Mouse (Mus musculus): ENCODE measurements around the gene Galns.
A peak's percentile ranks its signal among the peaks of the same experiment; 100 is the strongest.

Galns gene

DNA sequence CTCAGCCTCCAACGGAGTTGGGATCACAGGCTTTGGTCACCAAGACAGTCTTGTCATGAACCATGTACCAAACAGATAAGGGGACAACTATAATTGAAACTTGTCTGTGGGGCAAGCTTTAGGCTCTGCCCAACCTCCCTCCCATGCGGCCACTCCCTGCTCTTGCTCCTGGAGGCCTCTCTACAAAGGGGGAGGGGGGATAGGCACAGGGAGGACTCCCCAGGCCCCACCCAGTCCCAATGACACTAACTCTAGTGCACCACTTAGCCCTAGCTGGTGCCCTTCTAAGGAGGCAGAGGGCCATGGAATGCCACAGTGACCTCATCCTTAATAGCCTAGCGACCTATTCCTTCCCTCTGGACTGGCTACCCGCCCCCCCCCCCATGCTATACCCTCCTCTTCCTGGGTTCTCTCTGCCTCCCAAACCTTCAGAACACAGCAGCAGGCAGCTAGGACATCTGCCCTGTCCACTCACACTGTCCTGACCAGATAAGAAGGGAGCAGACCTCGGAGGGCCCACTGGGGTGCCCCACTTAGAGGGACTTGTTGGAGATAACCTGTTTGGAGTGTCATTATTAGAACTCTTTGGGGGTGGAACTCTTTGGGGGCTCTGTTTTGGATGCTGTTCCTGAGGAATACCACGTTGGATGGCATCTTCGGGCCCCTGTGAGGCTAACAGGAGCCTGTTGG, 65.1 kb downstream of the Galns start:
- DNase-seq (ENCODE audit: low read depth, low spot score), result no peak

DNA sequence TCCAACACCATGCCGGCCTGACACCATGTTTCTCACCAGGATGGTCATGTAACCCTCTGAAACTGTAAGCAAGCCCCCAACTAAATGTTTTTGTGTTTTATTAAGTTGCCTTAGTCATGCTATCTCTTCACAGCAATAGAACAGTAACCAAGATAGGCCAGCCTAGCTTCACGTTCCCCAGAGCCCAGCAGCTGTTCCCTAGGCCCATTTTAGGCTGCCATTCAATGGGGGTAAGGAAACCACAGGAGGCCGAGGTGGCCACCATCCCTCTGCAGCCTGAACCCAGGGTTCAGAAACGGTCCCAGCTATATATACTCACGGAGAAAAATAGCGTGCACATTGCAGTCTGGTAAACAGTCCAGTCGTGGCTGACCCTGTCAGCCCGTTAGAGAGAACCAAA, 67.1 kb downstream of the Galns start:
- no peak for DNase-seq (ENCODE audit: low read depth, low spot score)

DNA sequence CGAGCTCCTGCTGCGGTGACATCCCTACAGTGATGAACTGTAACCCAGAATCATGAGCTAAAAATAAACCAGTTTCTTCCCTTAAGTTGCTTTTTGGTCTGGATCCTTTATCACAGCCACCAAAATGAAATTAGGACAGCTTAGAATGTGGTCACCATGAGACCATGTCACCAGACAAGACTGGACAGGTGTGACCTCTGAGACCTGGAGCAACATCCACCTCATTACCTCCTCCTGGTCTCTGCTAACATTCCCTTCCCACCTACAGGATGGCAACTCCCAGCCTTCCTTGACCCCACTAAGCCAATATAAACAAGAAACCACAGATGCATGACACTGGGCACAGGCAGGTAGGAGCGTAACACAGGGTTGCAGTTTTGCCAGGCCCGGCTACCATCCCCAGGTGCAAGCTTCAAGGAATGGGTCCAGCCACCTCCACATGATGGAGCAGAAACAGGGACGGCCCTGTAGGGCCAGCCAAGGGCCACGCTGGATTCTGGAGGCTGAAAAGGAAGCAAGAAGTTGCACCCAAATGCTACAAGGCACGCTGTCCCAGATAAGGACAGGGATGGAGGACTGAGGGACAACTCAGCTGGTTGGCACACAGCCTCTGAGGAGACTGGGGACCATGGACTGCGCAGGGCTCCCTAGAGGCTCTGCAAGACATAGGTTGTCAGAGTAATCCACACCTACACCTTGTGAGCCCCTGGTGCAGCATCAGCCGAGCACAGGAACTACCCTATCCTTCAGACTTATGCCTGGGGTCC, 72.8 kb downstream of the Galns start:
- DNase-seq (ENCODE audit: low read depth, low spot score), result no peak

DNA sequence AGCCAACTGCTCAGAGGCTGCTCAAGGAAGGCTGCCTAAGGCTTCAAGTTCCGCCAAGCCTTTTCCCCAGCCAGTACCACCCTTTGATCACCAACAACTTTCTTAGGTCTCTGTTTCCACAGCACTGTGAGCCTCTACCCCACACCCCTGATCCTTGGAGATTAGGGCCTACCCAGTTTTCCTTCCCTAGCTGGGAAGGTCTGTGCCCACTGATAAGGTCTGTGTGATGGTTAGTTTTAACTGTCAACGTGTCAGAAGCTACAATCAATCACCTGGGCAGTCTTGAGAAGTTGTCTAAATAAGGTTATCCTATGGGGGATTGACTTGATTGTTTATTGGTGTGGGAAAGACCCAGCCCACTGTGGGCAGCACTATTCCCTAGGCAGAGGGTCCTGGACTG, 73.5 kb downstream of the Galns start:
- DNase-seq (ENCODE audit: low read depth, low spot score), result no peak

DNA sequence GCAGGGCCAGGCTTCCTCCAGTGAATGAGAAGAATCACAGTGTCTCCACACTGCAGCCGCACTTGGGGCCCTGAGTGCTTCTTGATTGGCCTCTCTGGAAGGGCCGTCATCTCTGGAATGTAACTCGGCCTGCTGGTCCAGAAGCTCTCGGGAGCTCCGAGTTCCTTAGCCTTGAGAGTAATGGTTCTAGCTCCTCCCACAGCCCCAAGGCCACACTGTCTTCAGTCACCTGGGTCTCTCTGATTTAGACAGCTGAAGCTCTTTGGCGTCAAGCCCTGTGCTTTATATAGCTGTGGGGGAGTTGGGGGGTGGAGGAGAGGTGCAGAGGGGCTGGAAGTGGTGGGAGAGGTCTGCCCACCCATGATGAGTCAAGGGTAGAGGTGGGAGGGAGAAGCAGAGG, 74.2 kb downstream of the Galns start:
- peak; percentile 62 for DNase-seq (ENCODE audit: low read depth, low spot score)

DNA sequence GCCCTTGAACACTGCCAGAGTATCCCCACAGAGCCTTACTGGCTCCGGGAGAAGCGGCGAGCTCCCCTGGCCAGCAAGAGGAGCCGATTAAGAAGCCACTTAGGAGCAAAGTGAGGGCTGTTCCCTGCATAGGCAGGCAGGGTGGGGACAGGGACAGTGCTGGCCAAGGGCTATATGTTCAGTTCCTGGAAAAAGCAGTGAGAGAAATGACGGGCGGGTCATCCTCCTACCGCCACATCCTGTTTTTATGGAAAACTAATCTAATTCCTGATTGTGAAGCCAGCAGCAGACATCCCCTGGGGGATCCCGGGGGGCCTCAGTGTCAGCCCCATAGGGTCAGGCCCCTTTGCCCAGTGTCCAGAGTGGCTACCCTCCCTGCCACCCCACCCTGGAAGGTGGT, 80.0 kb downstream of the Galns start:
- DNase-seq (ENCODE audit: low read depth, low spot score), result no peak

DNA sequence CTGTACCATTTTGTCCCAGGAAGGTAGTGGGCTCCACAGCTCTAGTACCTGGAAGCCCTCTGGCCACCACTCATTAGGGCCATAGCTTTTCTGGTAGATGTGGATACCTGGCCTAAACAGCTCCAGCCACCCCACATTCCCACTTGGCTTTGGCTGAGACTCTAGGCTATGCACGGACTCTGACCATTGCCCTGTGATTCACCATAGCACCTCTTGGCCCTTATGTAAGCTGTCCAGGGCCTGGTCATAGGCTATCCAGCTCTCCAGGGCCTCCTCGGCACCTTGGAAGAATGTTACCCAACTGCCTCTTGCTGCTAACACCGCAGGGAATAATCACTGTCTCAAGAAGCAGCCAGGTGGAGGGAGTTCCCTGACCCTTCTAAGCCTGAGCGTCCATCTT, 82.1 kb downstream of the Galns start:
- no peak for DNase-seq (ENCODE audit: low read depth, low spot score)
